Mouse (Mus musculus): ENCODE results near the gene Gm21987. TPM values are rescaled to one million over a fixed set of nuclear protein-coding genes. Genes with fewer than 3 reads are reported as not detected.
A peak's percentile ranks its signal among the peaks of the same experiment; 100 is the strongest.

Gene Gm21987
- total RNA-seq, 4 experiments from 2014 or later, result not detected

DNA sequence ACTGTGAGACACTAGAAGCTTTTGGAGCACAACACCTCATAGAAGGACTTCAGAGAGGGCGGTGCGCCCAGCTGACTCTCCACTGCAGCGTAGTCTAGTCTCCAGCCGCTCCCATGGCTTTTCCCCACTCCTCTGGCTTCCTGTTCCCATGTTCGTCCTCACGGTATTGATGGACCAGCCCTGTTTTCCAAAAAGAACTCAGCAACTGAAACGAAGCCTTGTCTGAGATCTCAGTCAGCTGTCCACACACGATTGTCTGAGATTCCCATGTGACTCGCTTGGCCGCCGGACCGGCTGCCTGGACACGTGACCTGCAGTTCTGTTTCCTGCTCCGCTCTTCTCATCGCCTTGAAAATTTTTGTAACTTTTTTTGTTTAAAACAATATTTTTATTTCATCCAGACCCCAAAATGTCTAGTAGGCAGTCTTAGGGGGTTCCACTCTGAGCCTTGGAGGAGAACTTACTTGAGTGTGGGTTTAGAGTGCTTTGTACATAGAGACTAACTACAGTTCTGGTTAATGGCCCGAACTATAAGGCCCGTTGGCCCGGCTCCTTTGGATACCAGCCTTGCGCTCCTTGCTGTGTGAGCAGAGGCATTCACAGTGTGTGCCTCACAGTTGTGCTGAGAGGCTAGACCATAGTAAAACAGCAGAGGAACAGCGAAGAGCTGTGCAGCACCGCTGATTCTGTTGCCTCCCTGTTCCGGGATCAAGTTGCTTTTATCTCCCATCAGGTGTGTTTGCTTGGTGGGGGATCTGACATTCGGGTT, 45.5 kb downstream of the Gm21987 start:
- DNase-seq (ENCODE audit: low spot score), result peak; percentile 87

- peak; percentile 67 for DNase-seq (ENCODE audit: low spot score)
Measured at GRCm38 (mm10) chr16:38394191-38394618, 47.4 kb downstream of the Gm21987 start.

DNA sequence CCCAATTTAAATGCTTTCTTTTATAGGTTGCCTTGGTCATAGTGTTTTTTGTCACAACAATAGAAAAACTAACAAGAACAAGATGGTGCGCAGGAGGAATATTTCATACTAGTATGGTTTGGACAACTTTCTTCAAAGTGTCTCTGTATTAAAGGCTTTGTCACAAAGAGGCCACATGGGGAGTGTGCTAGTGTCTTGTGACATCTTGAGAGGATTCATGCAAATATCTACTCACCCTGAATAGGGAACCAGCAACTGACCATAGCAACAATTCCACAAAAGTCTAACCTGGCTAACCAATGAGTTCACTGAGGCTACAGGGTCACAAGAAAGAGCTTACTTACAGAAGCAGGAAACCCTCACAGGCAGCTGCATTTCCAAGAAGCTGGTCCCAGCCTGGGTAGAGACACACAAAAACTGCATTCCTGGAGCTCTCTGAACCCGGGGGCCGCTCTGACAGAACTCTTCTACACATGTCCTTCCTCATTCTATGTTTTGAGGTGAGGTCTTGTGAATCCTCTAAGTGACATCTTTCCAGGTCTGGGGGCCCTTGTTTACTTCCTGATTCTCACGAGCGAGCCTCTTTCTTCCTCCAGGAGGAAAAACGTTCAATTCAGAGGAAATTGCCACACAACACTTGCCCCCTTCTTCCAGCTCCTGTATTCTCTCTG, 48.4 kb downstream of the Gm21987 start:
- no peak for DNase-seq (ENCODE audit: low spot score)

- peak; percentile 44 for DNase-seq (ENCODE audit: low spot score)
Measured at GRCm38 (mm10) chr16:38396155-38396554, 49.3 kb downstream of the Gm21987 start.

DNA sequence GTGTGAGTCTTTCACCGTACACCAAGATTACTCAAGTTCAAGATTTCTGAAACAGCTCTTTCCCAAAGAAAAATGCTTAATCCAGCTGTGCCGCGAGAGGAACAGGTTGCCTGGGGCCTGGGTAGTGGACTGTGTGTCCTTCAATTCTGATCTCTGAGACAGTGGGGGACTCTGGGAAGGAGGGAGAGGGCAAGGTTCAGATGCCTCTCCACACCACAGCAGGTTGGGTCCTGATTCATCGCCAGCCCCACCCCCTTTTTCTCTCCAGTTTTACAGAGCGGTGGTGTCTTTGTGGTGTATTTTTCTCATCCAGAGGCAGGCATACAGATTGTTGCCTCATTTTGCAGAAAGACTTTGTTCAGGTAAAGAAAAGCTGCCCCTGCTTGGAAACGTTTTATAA, 51.4 kb downstream of the Gm21987 start:
- no peak for DNase-seq (ENCODE audit: low spot score)

DNA sequence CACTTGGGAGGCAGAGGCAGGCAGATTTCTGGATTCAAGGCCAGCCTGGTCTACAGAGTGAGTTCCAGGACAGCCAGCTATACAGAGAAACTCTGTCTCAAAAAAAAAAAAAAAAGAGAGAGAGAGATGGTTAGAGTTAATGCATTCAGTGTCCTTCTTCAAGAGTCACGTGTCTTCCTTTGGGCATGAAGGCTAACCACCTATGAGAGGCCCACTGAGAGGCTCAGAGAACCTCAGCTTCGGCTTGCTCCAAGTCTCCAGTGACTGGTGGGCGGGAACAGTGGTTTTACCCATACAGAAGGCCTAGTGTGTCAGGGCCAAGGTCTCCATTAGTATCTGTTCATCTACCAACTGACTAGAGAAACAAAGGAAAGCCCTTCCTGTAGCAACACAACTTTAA, 52.2 kb downstream of the Gm21987 start:
- DNase-seq (ENCODE audit: low spot score), result no peak

- DNase-seq (ENCODE audit: low spot score), result peak; percentile 48
Measured at GRCm38 (mm10) chr16:38399531-38400231, 52.8 kb downstream of the Gm21987 start.

DNA sequence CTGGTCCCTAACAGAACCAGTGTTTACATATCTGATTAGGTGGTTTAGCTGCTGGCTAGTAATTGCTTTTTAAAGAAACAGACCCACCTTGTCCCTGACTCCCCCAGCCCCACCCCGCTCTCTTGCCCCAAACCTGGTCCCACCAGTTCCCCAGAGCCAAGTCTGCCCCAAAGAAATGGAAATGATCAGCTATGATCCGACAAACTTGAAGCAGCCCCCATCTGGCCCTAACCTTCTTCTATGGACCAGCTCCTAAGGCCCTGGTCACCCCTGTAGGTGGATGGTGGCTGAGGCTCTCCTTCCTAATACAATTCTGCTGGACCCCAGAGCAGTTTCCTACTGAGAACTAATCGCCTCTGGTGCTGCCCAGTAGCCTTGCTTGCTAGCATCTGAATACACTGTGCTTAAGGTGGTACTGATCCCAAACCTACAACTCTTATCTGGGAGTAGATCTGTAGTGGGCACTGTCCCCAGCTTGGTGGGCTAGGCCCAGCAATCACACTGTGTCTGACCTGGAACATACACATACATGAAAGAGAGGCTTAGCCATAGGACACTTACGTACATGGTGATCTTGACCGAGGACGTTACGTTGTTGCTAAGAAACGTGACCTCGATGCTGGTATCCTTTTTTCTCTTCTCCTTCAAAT, 53.6 kb downstream of the Gm21987 start:
- no peak for DNase-seq (ENCODE audit: low spot score)

GRCm38 (mm10) chr16:38401468-38401867, 54.6 kb downstream of the Gm21987 start:
- DNase-seq (ENCODE audit: low spot score), result no peak

GRCm38 (mm10) chr16:38403639-38404038, 56.8 kb downstream of the Gm21987 start:
- DNase-seq (ENCODE audit: low spot score), result no peak

GRCm38 (mm10) chr16:38406293-38406692, 59.5 kb downstream of the Gm21987 start:
- no peak for DNase-seq (ENCODE audit: low spot score)

DNA sequence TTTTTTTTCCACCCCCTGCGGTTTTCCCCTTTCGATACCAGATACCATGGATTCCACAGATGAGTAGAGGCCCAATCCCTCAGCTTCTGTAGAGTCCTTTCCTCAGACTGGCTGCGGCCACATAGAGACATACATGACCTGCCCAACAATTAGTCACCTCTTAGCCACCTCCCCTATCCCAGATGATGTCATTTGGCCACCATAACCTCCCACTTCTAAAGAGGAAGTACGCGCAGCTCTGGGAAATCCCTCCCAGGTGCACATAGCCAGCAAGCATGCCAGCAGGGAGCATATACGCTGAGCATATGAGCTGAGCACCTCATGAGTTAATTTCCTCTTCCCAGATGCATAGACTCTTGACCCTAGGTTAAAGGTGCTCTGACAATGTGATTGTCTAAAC, 59.9 kb downstream of the Gm21987 start:
- no peak for DNase-seq (ENCODE audit: low spot score)

DNA sequence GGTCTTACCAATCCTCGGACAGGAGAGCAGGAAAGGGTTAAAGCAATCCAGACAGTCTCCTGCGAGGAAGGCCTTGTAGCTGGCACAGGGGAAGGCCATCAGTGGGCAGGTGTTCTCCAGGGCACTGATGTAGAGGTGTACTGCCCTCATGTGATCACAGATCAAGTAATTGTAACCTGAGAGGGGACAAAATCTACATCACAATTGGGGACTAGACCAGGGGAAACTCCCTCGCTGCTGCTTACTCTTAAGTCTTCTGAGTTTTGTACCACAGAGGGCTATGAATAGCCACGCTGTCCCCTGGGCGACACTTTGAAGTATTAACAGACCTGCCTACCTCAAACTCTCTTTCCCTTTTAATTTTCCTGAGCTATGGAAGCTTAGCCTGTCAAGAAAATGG, 60.7 kb downstream of the Gm21987 start:
- no peak for DNase-seq (ENCODE audit: low spot score)

GRCm38 (mm10) chr16:38408416-38408815, 61.6 kb downstream of the Gm21987 start:
- no peak for DNase-seq (ENCODE audit: low spot score)

Other genes starting within 250 kb of the Gm21987 start
- not detected for gene Nr1i2, start 52.2 kb upstream of the Gm21987 start, total RNA-seq (2022)
- gene Maats1, start 4.9 kb upstream of the Gm21987 start, total RNA-seq (2022), result not detected
- 100 to 1,000 TPM; 269 to 387 (median 331) TPM for gene Cox17, start within 50 bp of the Gm21987 start, total RNA-seq (2022)
- 100 to 1,000 TPM; 451 to 631 (median 553) TPM for gene Popdc2, start 15.2 kb downstream of the Gm21987 start, total RNA-seq (2022)
- gene Pla1a, start 86.1 kb downstream of the Gm21987 start, total RNA-seq (2022), result 10 to 100 TPM in 3 of 4 experiments, 1 to 10 TPM in 1; 5.9 to 12.0 (median 10.6) TPM
- gene Adprh, start 105.7 kb downstream of the Gm21987 start, total RNA-seq (2022), result 10 to 100 TPM; 23.8 to 24.8 (median 24.0) TPM
- gene Cd80, start 108.5 kb downstream of the Gm21987 start, total RNA-seq (2022), result 1 to 10 TPM in 1 of 4 experiments, under 1 TPM in 3; 0.54 to 1.3 (median 0.77) TPM
- 10 to 100 TPM; 63.6 to 71.6 (median 66.7) TPM for gene Timmdc1, start 175.6 kb downstream of the Gm21987 start, total RNA-seq (2022)
- 10 to 100 TPM; 10.7 to 12.3 (median 11.2) TPM for gene Poglut1, start 203.2 kb downstream of the Gm21987 start, total RNA-seq (2022)
- 10 to 100 TPM; 16.0 to 23.6 (median 17.4) TPM for gene Tmem39a, start 211.7 kb downstream of the Gm21987 start, total RNA-seq (2022)

All from heart, adult 8-10 months (tissue).